Mouse (Mus musculus) embryonic fibroblast, embryonic 13.5 days (primary cell): ENCODE data around the gene Zkscan17. TPM values are rescaled to one million over a fixed set of nuclear protein-coding genes. Genes with fewer than 3 reads are reported as not detected.

Experiments used
- H3K27ac ChIP-seq: 2 replicates; pipeline ENCODE4 v1.5.1; 2012; ENCODE audit warnings: low read length, control low read depth, inconsistent platforms; ENCODE audit not compliant: insufficient read depth
- H3K4me1 ChIP-seq: 2 replicates; pipeline ENCODE4 v1.6.1; 2011; ENCODE audit warnings: low read length; ENCODE audit not compliant: control insufficient read depth, insufficient read depth
- H3K4me3 ChIP-seq: 2 replicates; pipeline ENCODE4 v1.5.1; 2011; ENCODE audit warnings: mild to moderate bottlenecking, control low read depth, low read length; ENCODE audit not compliant: insufficient read depth
- CTCF ChIP-seq: IDR thresholded peaks from 2 replicates; pipeline ENCODE4 v1.5.1; 2011; ENCODE audit warnings: mild to moderate bottlenecking, control low read depth, low read length, moderate library complexity, borderline replicate concordance; ENCODE audit not compliant: insufficient read depth
- POLR2A ChIP-seq: IDR thresholded peaks from 2 replicates; pipeline ENCODE4 v1.6.1; 2011; ENCODE audit warnings: low read depth, mild to moderate bottlenecking, control low read depth, low read length, moderate library complexity
- polyA plus RNA-seq: library from polyadenylated mRNA; stranded (reverse); fragments of >200 nt; gene quantifications from 2 replicates; pipeline ENCODE4 v1.2.4, GENCODE M21; 2011; ENCODE audit warnings: low read depth; ENCODE audit not compliant: missing spikeins, insufficient read length

Zkscan17 gene
- polyA plus RNA-seq, 1 experiment: 25.4 TPM

GRCm38 (mm10) chr11:59524150-59524549 lies 2.4 kb downstream of the Zkscan17 start:
- no peak for TF ChIP-seq POLR2A
- TF ChIP-seq CTCF: no peak
- no peaks in the 10 kb centered on the region for H3K4me1 ChIP-seq
- no peak overlapping the region for H3K4me3 ChIP-seq
- no peak overlapping the region for H3K27ac ChIP-seq

- no peaks in the 10 kb centered on the region for H3K4me1 ChIP-seq
- H3K27ac ChIP-seq: no peak overlapping the region
- no peak overlapping the region for H3K4me3 ChIP-seq
- TF ChIP-seq CTCF (no peak), POLR2A (no peak)
Observed at GRCm38 (mm10) chr11:59519741-59520495, 6.6 kb downstream of the Zkscan17 start.

- Histone ChIP-seq H3K4me1 (no peaks in the 10 kb centered on the region), H3K27ac (no peak overlapping the region), H3K4me3 (no peak overlapping the region)
- TF ChIP-seq CTCF (no peak), POLR2A (no peak)
Observed at GRCm38 (mm10) chr11:59518226-59518625, 8.3 kb downstream of the Zkscan17 start.

GRCm38 (mm10) chr11:59517441-59517840 lies 9.1 kb downstream of the Zkscan17 start:
- no peaks in the 10 kb centered on the region for H3K4me1 ChIP-seq
- H3K4me3 ChIP-seq: no peak overlapping the region
- H3K27ac ChIP-seq: no peak overlapping the region
- TF ChIP-seq POLR2A: no peak
- TF ChIP-seq CTCF: no peak

GRCm38 (mm10) chr11:59514789-59515188 lies 11.8 kb downstream of the Zkscan17 start:
- TF ChIP-seq POLR2A (no peak), CTCF (no peak)
- Histone ChIP-seq H3K27ac (no peak overlapping the region), H3K4me1 (no peaks in the 10 kb centered on the region), H3K4me3 (no peak overlapping the region)

- TF ChIP-seq CTCF: no peak
- TF ChIP-seq POLR2A: no peak
- H3K27ac ChIP-seq: no peak overlapping the region
- no peak overlapping the region for H3K4me3 ChIP-seq
- H3K4me1 ChIP-seq: no peaks in the 10 kb centered on the region
Observed at GRCm38 (mm10) chr11:59514381-59514780, 12.2 kb downstream of the Zkscan17 start.

- Histone ChIP-seq H3K4me1 (no peaks in the 10 kb centered on the region), H3K27ac (no peak overlapping the region), H3K4me3 (no peak overlapping the region)
- TF ChIP-seq POLR2A: no peak
- TF ChIP-seq CTCF: no peak
Observed at GRCm38 (mm10) chr11:59513556-59513955, 13.0 kb downstream of the Zkscan17 start.

- TF ChIP-seq CTCF: no peak
- no peak for TF ChIP-seq POLR2A
- Histone ChIP-seq H3K4me3 (no peak overlapping the region), H3K27ac (no peak overlapping the region), H3K4me1 (no peaks in the 10 kb centered on the region)
Observed at GRCm38 (mm10) chr11:59512733-59513132, 13.8 kb downstream of the Zkscan17 start.

- H3K4me3 ChIP-seq: no peak overlapping the region
- H3K27ac ChIP-seq: no peak overlapping the region
- no peaks in the 10 kb centered on the region for H3K4me1 ChIP-seq
- TF ChIP-seq POLR2A (no peak), CTCF (no peak)
Observed at GRCm38 (mm10) chr11:59511558-59511957, 15.0 kb downstream of the Zkscan17 start.

- Histone ChIP-seq H3K27ac (peak overlapping the region; percentile 74), H3K4me3 (peak overlapping the region; percentile 94), H3K4me1 (0 out of 2 replicates have a peak, but pooled peaks cover 4% of the 10 kb centered on the region)
- TF ChIP-seq POLR2A: no peak; the same call in none of the 2 replicates
Observed at GRCm38 (mm10) chr11:59506713-59507074, 19.9 kb downstream of the Zkscan17 start.
